Mouse (Mus musculus): ENCODE data around the gene Nr4a2. TPM values are rescaled to one million over a fixed set of nuclear protein-coding genes. Genes with fewer than 3 reads are reported as not detected.

Gene Nr4a2
- polyA plus RNA-seq, 1 experiment from 2014 or later = 2.1 TPM

DNA sequence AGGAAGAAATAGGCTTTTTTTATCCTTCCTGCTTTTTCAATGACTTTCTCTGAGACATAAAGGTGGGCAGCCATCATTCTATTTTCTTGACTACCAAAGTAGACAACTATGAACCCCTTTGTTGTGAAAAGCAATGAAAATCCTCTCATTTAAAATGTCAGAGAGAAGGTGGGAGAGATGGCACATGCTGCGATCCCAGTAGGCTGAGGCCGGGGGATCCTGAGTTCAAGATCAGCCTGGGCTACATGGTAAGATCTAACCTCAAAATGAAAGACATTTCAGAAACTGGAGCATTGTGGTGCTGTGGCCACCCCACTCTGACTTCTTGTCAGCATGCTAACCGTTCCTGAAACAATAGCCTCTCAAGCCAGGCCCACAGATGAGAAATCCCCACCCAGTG, 23.6 kb downstream of the Nr4a2 start:
- no peaks in the 10 kb centered on the region for H3K9me3 ChIP-seq (replicated peaks)
- peaks cover 23% of the 10 kb centered on the region for H3K4me1 ChIP-seq (replicated peaks)
- no peak overlapping the region for H3K27ac ChIP-seq
- WGBS = 74% methylated on average over 3 of the region's 3 CpGs
- peaks cover 78% of the 10 kb centered on the region for H3K27me3 ChIP-seq
- no peak overlapping the region for H3K9ac ChIP-seq
- no peak overlapping the region for H3K4me3 ChIP-seq
- no peak for ATAC-seq (replicated peaks; ENCODE audit: insufficient number of reproducible peaks, insufficient read depth, low FRiP score, low read depth)
- H3K36me3 ChIP-seq = no peaks in the 10 kb centered on the region
- H3K4me2 ChIP-seq = no peak overlapping the region

DNA sequence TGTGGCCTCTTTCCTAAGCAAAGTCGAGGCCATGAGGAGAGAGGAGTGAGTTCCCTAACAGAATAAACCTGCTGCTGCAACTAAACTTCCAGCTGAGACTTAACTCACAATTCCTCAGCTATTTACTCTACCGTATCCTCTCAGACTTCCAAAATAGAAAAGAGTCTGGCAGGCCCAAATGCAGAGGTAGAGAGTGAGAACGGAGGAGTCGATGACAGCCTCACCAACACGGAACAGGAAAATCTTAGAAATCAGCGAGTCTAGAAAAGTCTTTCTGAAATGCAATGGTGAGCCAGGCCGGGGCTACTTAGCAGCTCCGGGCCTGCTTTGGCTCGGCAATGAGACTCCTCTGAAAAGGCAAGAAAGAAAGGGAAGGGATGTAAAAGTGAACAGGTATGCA, 51.4 kb downstream of the Nr4a2 start:
- WGBS = 53% methylated on average over 9 of the region's 9 CpGs
- no peaks in the 10 kb centered on the region for H3K27me3 ChIP-seq
- H3K4me2 ChIP-seq = no peak overlapping the region
- no peak for ATAC-seq (replicated peaks; ENCODE audit: insufficient number of reproducible peaks, insufficient read depth, low FRiP score, low read depth)
- no peak overlapping the region for H3K9ac ChIP-seq
- no peaks in the 10 kb centered on the region for H3K36me3 ChIP-seq
- H3K4me1 ChIP-seq (replicated peaks) = no peaks in the 10 kb centered on the region
- no peak overlapping the region for H3K27ac ChIP-seq
- H3K9me3 ChIP-seq (replicated peaks) = no peaks in the 10 kb centered on the region
- no peak overlapping the region for H3K4me3 ChIP-seq

DNA sequence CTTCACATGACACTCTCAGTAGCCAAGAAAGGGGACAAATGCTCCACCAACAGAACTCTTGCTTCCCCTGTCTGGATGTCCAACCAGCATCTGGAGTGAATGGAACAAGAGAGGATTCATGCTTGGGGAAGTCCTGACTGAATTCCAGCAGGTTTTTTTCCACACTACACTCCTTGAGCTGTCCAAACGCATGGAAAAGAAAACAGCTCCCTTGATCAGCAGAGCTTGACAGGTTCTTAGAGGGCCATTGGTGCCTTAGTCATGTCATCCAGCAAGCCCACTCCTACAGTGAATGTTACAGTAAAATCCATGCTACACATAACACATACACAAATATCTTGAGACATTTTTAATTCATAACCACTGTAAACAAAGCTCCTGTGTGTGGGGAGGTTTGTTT, 60.3 kb downstream of the Nr4a2 start:
- Histone ChIP-seq H3K36me3 (no peaks in the 10 kb centered on the region), H3K9me3 (replicated peaks) (no peaks in the 10 kb centered on the region), H3K27me3 (no peaks in the 10 kb centered on the region), H3K9ac (no peak overlapping the region), H3K4me1 (replicated peaks) (no peaks in the 10 kb centered on the region), H3K27ac (no peak overlapping the region), H3K4me2 (no peak overlapping the region), H3K4me3 (no peak overlapping the region)
- no peak for ATAC-seq (replicated peaks; ENCODE audit: insufficient number of reproducible peaks, insufficient read depth, low FRiP score, low read depth)
- 68% methylated on average over 1 of the region's 1 CpGs for WGBS

Other genes with a start within 250 kb of the Nr4a2 start
- 10.1 and 12.7 TPM in 2 replicates for gene Gpd2, start 113.6 kb upstream of the Nr4a2 start, polyA plus RNA-seq (2015; fragmentation: Nextera tagmentation; extraction: Ambion mirVana)

Data from heart, embryonic 15.5 days (tissue).